Mouse (Mus musculus) neural tube, embryonic 10.5 days (tissue): ENCODE results near the gene Ezr.
A peak's percentile ranks its signal among the peaks of the same experiment; 100 is the strongest.

Source experiments
- DNase-seq: peaks from one replicate; pipeline ENCODE4 v3.0.0-alpha.2; 2017; ENCODE audit warnings: low spot score; ENCODE audit errors: extremely low spot score

The Ezr gene

GRCm38 (mm10) chr17:6789581-6790118, 7.1 kb upstream of the Ezr start:
- no peak for DNase-seq

GRCm38 (mm10) chr17:6789103-6789502, 6.5 kb upstream of the Ezr start:
- no peak for DNase-seq

GRCm38 (mm10) chr17:6787241-6787640, 4.7 kb upstream of the Ezr start:
- DNase-seq = no peak

- no peak for DNase-seq
Measured at GRCm38 (mm10) chr17:6783756-6784357, 1.3 kb upstream of the Ezr start.

GRCm38 (mm10) chr17:6783006-6783661, 550 bp upstream of the Ezr start:
- DNase-seq = peak; percentile 83

- no peak for DNase-seq
Measured at GRCm38 (mm10) chr17:6782033-6782526, 504 bp downstream of the Ezr start.

GRCm38 (mm10) chr17:6781273-6781672, 1.3 kb downstream of the Ezr start:
- DNase-seq = no peak

- no peak for DNase-seq
Measured at GRCm38 (mm10) chr17:6780521-6781115, 2.0 kb downstream of the Ezr start.

- no peak for DNase-seq
Measured at GRCm38 (mm10) chr17:6779632-6780031, 3.0 kb downstream of the Ezr start.

- peak; percentile 75 for DNase-seq
Measured at GRCm38 (mm10) chr17:6778771-6779509, 3.6 kb downstream of the Ezr start.

- peak; percentile 58 for DNase-seq
Measured at GRCm38 (mm10) chr17:6778332-6778683, 4.3 kb downstream of the Ezr start.

- no peak for DNase-seq
Measured at GRCm38 (mm10) chr17:6777629-6778331, 4.8 kb downstream of the Ezr start.

- no peak for DNase-seq
Measured at GRCm38 (mm10) chr17:6777061-6777460, 5.5 kb downstream of the Ezr start.

GRCm38 (mm10) chr17:6776576-6776975, 6.0 kb downstream of the Ezr start:
- DNase-seq = no peak

- DNase-seq = no peak
Measured at GRCm38 (mm10) chr17:6776123-6776522, 6.5 kb downstream of the Ezr start.

- no peak for DNase-seq
Measured at GRCm38 (mm10) chr17:6775671-6776070, 6.9 kb downstream of the Ezr start.

GRCm38 (mm10) chr17:6775221-6775620, 7.4 kb downstream of the Ezr start:
- no peak for DNase-seq

- no peak for DNase-seq
Measured at GRCm38 (mm10) chr17:6773249-6773966, 9.2 kb downstream of the Ezr start.

GRCm38 (mm10) chr17:6772490-6772773, 10.2 kb downstream of the Ezr start:
- DNase-seq = no peak

- no peak for DNase-seq
Measured at GRCm38 (mm10) chr17:6771661-6772489, 10.7 kb downstream of the Ezr start.
